Mouse (Mus musculus): ENCODE data around the gene Rps15. TPM values are rescaled to one million over a fixed set of nuclear protein-coding genes. Genes with fewer than 3 reads are reported as not detected.
A peak's percentile ranks its signal among the peaks of the same experiment; 100 is the strongest.

Gene Rps15
- polyA plus RNA-seq, 1 experiment from 2014 or later: 1,227 TPM

DNA sequence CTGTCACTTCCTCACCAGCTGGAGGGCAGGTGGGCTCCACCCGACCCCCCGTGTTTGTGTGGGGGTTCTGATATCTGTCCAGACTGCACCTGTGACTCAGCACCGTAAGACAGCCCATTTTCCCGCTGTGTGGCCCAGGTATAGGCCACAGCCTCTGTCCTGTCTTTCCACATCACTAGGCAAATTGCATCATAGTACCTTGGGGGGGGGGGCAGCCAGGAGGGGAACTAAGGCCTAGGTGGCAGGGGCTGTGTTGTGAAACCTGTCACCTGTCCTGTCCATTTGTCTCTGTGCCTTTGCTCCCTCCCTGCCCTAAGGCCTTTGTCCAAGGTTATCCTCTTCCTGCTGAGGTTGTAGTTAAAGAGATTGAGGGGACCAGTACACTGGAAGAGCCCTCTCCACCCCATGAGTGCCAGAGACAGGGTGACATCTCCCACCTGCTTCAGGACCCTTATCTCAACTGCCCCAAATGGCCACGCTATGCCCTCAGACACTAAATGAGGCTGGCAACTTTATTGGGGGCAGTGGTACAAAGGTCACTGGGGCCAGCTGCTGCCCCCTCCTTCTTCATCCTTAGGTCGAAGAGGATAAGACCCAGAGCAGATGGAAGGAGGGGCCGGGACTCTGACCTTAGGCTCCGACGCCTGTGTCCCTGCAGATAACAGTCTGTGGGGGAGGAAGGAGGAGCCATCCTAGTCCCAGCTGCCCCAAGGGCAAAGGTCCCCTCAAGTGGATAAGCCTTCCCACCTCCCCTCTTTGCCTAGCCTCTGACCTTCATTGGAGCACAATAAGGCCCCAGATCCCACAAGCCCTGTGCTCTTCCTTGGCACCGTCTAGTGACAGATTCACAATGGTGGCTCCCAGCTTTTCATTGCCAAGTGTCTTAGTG lies 39.6 kb downstream of the Rps15 start:
- Histone ChIP-seq H3K27me3 (ENCODE audit: control insufficient read depth, insufficient read depth, low read length) (no peaks in the 10 kb centered on the region), H3K36me3 (ENCODE audit: control insufficient read depth, insufficient read depth, low read length) (no peaks in the 10 kb centered on the region), H3K4me1 (ENCODE audit: control insufficient read depth, insufficient read depth, low read length) (peaks cover 17% of the 10 kb centered on the region; the same call in 1 of the 2 replicates), H3K9ac (replicated peaks; ENCODE audit: low read depth, low read length) (no peak overlapping the region), H3K4me2 (replicated peaks; ENCODE audit: low read depth, low read length) (peak overlapping the region; percentile 95; the same call in 1 of the 2 replicates), H3K27ac (ENCODE audit: low read length) (peak overlapping the region; percentile 0; the same call in 1 of the 2 replicates), H3K9me3 (ENCODE audit: control insufficient read depth, low read depth, low read length) (no peaks in the 10 kb centered on the region), H3K4me3 (ENCODE audit: low read depth, low read length) (no peak overlapping the region)
- no peak for ATAC-seq (ENCODE audit: insufficient number of reproducible peaks, insufficient read depth, low FRiP score, low read depth)
- WGBS: 50% methylated on average over 10 of the region's 10 CpGs

DNA sequence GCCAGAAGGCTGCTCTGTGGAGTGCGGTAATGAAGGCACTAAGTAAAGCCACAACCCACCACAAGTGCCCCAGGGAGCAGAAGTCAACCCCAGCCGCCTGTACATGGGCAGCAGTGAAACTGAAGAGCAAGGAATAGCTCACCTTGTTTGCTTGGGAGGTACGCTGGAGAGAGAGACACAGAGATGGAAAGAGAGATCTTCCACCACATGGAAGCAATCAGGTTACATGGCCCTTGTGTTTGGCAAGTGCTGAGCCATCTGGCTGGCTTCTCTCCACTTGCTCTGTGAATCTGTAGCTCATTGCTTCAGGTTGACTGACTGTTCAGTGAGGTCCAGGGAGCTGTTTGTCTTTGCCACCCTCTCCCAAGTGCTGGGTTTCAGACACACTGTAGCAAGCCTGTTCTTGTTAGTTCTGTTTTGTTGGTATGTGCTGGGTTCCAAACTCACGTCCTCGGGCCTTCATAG lies 40.3 kb downstream of the Rps15 start:
- Histone ChIP-seq H3K9me3 (ENCODE audit: control insufficient read depth, low read depth, low read length) (no peaks in the 10 kb centered on the region), H3K27ac (ENCODE audit: low read length) (no peak overlapping the region), H3K36me3 (ENCODE audit: control insufficient read depth, insufficient read depth, low read length) (no peaks in the 10 kb centered on the region), H3K4me1 (ENCODE audit: control insufficient read depth, insufficient read depth, low read length) (peaks cover 17% of the 10 kb centered on the region; the same call in 1 of the 2 replicates), H3K4me2 (replicated peaks; ENCODE audit: low read depth, low read length) (no peak overlapping the region), H3K27me3 (ENCODE audit: control insufficient read depth, insufficient read depth, low read length) (no peaks in the 10 kb centered on the region), H3K9ac (replicated peaks; ENCODE audit: low read depth, low read length) (no peak overlapping the region), H3K4me3 (ENCODE audit: low read depth, low read length) (no peak overlapping the region)
- 82% methylated on average over 5 of the region's 5 CpGs for WGBS
- no peak for ATAC-seq (ENCODE audit: insufficient number of reproducible peaks, insufficient read depth, low FRiP score, low read depth)

DNA sequence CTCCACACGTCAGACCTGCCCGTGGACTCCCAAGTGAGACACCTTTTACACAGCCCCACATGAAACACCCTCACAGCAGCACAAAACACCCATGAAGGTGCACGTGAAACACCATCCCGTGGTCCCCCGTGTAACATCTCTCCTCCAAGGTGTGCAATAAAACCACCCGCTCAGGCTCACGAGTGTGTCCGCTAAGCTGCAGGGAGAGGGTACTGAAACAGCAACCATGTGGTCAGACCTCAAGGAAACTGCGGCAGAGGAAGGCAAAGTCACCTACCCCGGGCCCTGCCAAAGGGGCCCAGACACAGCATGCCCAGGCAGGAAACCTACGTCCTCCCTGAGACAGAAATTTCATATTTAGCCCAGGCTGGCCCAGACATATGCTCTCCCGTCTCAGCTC lies 44.0 kb downstream of the Rps15 start:
- no peak overlapping the region for H3K27ac ChIP-seq (ENCODE audit: low read length)

DNA sequence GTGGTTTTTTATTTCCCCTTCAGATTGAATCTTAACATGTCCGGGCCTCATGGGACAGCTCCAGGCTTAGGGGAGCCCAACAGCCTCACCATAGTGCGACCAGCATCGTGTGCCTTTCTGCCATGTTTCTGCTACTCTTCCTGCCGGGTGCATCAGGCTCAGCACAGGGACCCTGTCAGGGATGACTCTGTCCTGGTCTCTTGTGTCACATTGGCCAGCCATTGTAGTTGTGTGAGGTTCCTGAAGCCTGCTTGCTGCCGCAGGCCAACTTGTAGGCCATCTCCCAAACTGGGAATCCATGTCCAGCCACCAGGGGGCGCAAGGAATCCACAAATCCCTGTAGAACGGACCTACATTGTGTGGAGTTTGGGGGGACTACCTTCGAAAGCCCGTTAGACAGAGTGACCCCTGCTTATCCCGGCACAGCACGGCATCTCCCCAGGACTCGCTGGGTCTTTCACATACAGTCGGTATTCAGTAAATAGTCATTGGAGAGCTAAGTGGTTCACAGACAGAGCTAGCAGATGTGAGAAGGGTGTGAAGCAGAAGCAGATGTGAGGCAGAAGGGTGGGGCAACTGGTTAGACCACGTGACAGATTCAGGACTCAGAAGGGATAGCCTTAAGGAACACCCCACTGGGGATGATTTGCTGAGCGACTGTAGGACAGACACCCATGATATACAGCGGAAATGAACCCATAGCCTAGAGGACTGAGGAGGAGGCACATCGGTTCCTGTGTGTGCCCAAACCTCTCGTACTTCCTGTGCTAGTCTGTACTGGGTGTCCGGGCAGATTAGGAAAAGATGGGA lies 47.9 kb downstream of the Rps15 start:
- Histone ChIP-seq H3K9me3 (ENCODE audit: control insufficient read depth, low read depth, low read length) (no peaks in the 10 kb centered on the region), H3K4me2 (replicated peaks; ENCODE audit: low read depth, low read length) (peak overlapping the region; percentile 8; the same call in 1 of the 2 replicates), H3K4me1 (ENCODE audit: control insufficient read depth, insufficient read depth, low read length) (peaks cover 12% of the 10 kb centered on the region), H3K36me3 (ENCODE audit: control insufficient read depth, insufficient read depth, low read length) (no peaks in the 10 kb centered on the region), H3K27me3 (ENCODE audit: control insufficient read depth, insufficient read depth, low read length) (peaks cover 36% of the 10 kb centered on the region), H3K4me3 (ENCODE audit: low read depth, low read length) (no peak overlapping the region), H3K27ac (ENCODE audit: low read length) (no peak overlapping the region), H3K9ac (replicated peaks; ENCODE audit: low read depth, low read length) (no peak overlapping the region)
- 0 out of 2 replicates have a peak, but pooled peaks have one; percentile 20 for ATAC-seq (ENCODE audit: insufficient number of reproducible peaks, insufficient read depth, low FRiP score, low read depth)
- 25% methylated on average over 19 of the region's 19 CpGs for WGBS

More for the DNA sequence above, 44.0 kb downstream of the Rps15 start:
- WGBS: 86% methylated on average over 12 of the region's 12 CpGs
- Histone ChIP-seq H3K4me3 (ENCODE audit: low read depth, low read length) (no peak overlapping the region), H3K36me3 (ENCODE audit: control insufficient read depth, insufficient read depth, low read length) (no peaks in the 10 kb centered on the region), H3K27me3 (ENCODE audit: control insufficient read depth, insufficient read depth, low read length) (peaks cover 7% of the 10 kb centered on the region), H3K4me1 (ENCODE audit: control insufficient read depth, insufficient read depth, low read length) (peaks cover 8% of the 10 kb centered on the region; the same call in 1 of the 2 replicates), H3K9me3 (ENCODE audit: control insufficient read depth, low read depth, low read length) (no peaks in the 10 kb centered on the region), H3K4me2 (replicated peaks; ENCODE audit: low read depth, low read length) (no peak overlapping the region), H3K9ac (replicated peaks; ENCODE audit: low read depth, low read length) (no peak overlapping the region)
- no peak for ATAC-seq (ENCODE audit: insufficient number of reproducible peaks, insufficient read depth, low FRiP score, low read depth)

DNA sequence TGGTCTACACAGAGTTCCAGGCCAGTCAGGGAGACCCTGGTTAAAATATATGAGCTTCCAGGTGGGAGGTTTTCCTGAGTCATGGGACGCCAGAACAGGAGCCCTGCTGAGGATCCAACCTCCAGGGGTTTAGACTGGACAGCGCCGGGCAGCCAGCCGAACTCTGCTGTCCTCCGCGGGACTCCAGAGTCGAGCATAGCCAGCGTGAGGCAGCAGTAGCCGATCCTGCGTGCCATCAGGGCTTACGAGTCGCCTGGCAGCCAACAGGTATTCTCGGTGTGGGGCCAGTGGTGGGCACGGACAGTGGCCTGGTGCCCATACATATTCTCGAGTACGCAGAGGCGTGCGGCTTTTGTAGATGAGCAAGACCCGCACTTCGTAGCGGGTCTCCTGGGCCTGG lies 48.8 kb downstream of the Rps15 start:
- H3K4me1 ChIP-seq (ENCODE audit: control insufficient read depth, insufficient read depth, low read length): peaks cover 17% of the 10 kb centered on the region
- H3K27ac ChIP-seq (ENCODE audit: low read length): no peak overlapping the region
- no peak overlapping the region for H3K4me2 ChIP-seq (replicated peaks; ENCODE audit: low read depth, low read length)
- peaks cover 44% of the 10 kb centered on the region for H3K27me3 ChIP-seq (ENCODE audit: control insufficient read depth, insufficient read depth, low read length)
- no peaks in the 10 kb centered on the region for H3K9me3 ChIP-seq (ENCODE audit: control insufficient read depth, low read depth, low read length)
- WGBS: 19% methylated on average over 21 of the region's 21 CpGs
- H3K9ac ChIP-seq (replicated peaks; ENCODE audit: low read depth, low read length): no peak overlapping the region
- no peak for ATAC-seq (ENCODE audit: insufficient number of reproducible peaks, insufficient read depth, low FRiP score, low read depth)
- H3K36me3 ChIP-seq (ENCODE audit: control insufficient read depth, insufficient read depth, low read length): no peaks in the 10 kb centered on the region
- H3K4me3 ChIP-seq (ENCODE audit: low read depth, low read length): no peak overlapping the region

- Histone ChIP-seq H3K4me3 (ENCODE audit: low read depth, low read length) (peak overlapping the region; percentile 28; the same call in 1 of the 2 replicates), H3K4me2 (replicated peaks; ENCODE audit: low read depth, low read length) (peak overlapping the region; percentile 51), H3K27me3 (ENCODE audit: control insufficient read depth, insufficient read depth, low read length) (peaks cover 46% of the 10 kb centered on the region), H3K27ac (ENCODE audit: low read length) (no peak overlapping the region), H3K36me3 (ENCODE audit: control insufficient read depth, insufficient read depth, low read length) (no peaks in the 10 kb centered on the region), H3K9ac (replicated peaks; ENCODE audit: low read depth, low read length) (no peak overlapping the region), H3K9me3 (ENCODE audit: control insufficient read depth, low read depth, low read length) (no peaks in the 10 kb centered on the region), H3K4me1 (ENCODE audit: control insufficient read depth, insufficient read depth, low read length) (peaks cover 17% of the 10 kb centered on the region)
- 5% methylated on average over 46 of the region's 47 CpGs for WGBS
- ATAC-seq (ENCODE audit: insufficient number of reproducible peaks, insufficient read depth, low FRiP score, low read depth): no peak
Observed at GRCm38 (mm10) chr10:80341491-80342304, 49.4 kb downstream of the Rps15 start.

GRCm38 (mm10) chr10:80342305-80342748 lies 50.1 kb downstream of the Rps15 start:
- H3K9ac ChIP-seq (replicated peaks; ENCODE audit: low read depth, low read length): no peak overlapping the region
- no peaks in the 10 kb centered on the region for H3K36me3 ChIP-seq (ENCODE audit: control insufficient read depth, insufficient read depth, low read length)
- H3K27ac ChIP-seq (ENCODE audit: low read length): no peak overlapping the region
- peak overlapping the region; percentile 28; the same call in 1 of the 2 replicates for H3K4me3 ChIP-seq (ENCODE audit: low read depth, low read length)
- H3K9me3 ChIP-seq (ENCODE audit: control insufficient read depth, low read depth, low read length): no peaks in the 10 kb centered on the region
- H3K4me2 ChIP-seq (replicated peaks; ENCODE audit: low read depth, low read length): peak overlapping the region; percentile 51
- peaks cover 17% of the 10 kb centered on the region for H3K4me1 ChIP-seq (ENCODE audit: control insufficient read depth, insufficient read depth, low read length)
- peaks cover 50% of the 10 kb centered on the region for H3K27me3 ChIP-seq (ENCODE audit: control insufficient read depth, insufficient read depth, low read length)
- ATAC-seq (ENCODE audit: insufficient number of reproducible peaks, insufficient read depth, low FRiP score, low read depth): 0 out of 2 replicates have a peak, but pooled peaks have one; percentile 1
- 3% methylated on average over 26 of the region's 26 CpGs for WGBS
